Mouse (Mus musculus): ENCODE data around the gene Zfp853.

Zfp853 gene

GRCm38 (mm10) chr5:143293404-143293803, at the start of gene Zfp853:
Gene Zfp853, minus strand, starts transcription at chr5:143293623.
- no peak for DNase-seq

GRCm38 (mm10) chr5:143339603-143340002, 46.2 kb upstream of the Zfp853 start:
- no peak for DNase-seq

- no peak for DNase-seq
Observed at GRCm38 (mm10) chr5:143336559-143336958, 43.1 kb upstream of the Zfp853 start.

- DNase-seq = no peak
Observed at GRCm38 (mm10) chr5:143335089-143335460, 41.7 kb upstream of the Zfp853 start.

- no peak for DNase-seq
Observed at GRCm38 (mm10) chr5:143334418-143335088, 41.1 kb upstream of the Zfp853 start.

GRCm38 (mm10) chr5:143333872-143334271, 40.4 kb upstream of the Zfp853 start:
- peak in 1 of 2 experiments; percentile 76 for DNase-seq

GRCm38 (mm10) chr5:143328690-143329495, 35.5 kb upstream of the Zfp853 start, which contains the start of gene Zdhhc4:
Gene Zdhhc4, minus strand, starts transcription at chr5:143329256.
- DNase-seq = peak; percentile 81 to 89

GRCm38 (mm10) chr5:143317288-143317610, 23.8 kb upstream of the Zfp853 start:
- peak; percentile 36 to 56 for DNase-seq

GRCm38 (mm10) chr5:143316605-143317287, 23.3 kb upstream of the Zfp853 start:
- no peak for DNase-seq

- DNase-seq = no peak
Observed at GRCm38 (mm10) chr5:143315514-143315888, 22.1 kb upstream of the Zfp853 start.

GRCm38 (mm10) chr5:143314730-143315513, 21.5 kb upstream of the Zfp853 start, which contains the start of gene E130309D02Rik:
Gene E130309D02Rik, minus strand, starts transcription at chr5:143315360.
- peak; percentile 80 to 90 for DNase-seq

GRCm38 (mm10) chr5:143314183-143314729, 20.8 kb upstream of the Zfp853 start:
- no peak for DNase-seq

- DNase-seq = peak; percentile 74 to 88
Observed at GRCm38 (mm10) chr5:143311886-143312285, 18.5 kb upstream of the Zfp853 start.

GRCm38 (mm10) chr5:143309916-143310315, 16.5 kb upstream of the Zfp853 start:
- DNase-seq = no peak

- no peak for DNase-seq
Observed at GRCm38 (mm10) chr5:143308825-143309224, 15.4 kb upstream of the Zfp853 start.

GRCm38 (mm10) chr5:143304251-143304650, 10.8 kb upstream of the Zfp853 start:
- DNase-seq = peak in 1 of 2 experiments; percentile 23

GRCm38 (mm10) chr5:143301296-143301695, 7.9 kb upstream of the Zfp853 start:
- no peak for DNase-seq

GRCm38 (mm10) chr5:143299686-143300085, 6.3 kb upstream of the Zfp853 start:
- DNase-seq = peak in 1 of 2 experiments; percentile 76

GRCm38 (mm10) chr5:143298391-143298790, 5.0 kb upstream of the Zfp853 start:
- DNase-seq = no peak

GRCm38 (mm10) chr5:143297986-143298385, 4.6 kb upstream of the Zfp853 start:
- DNase-seq = no peak

- no peak for DNase-seq
Observed at GRCm38 (mm10) chr5:143295330-143295729, 1.9 kb upstream of the Zfp853 start.

- DNase-seq = no peak
Observed at GRCm38 (mm10) chr5:143294862-143295261, 1.4 kb upstream of the Zfp853 start.
